Mouse (Mus musculus): ENCODE data around the gene Mrgpra6. TPM values are rescaled to one million over a fixed set of nuclear protein-coding genes. Genes with fewer than 3 reads are reported as not detected.

The Mrgpra6 gene
- not detected in 2 replicates for polyA plus RNA-seq (2015; fragmentation: Nextera tagmentation; extraction: Ambion mirVana)

DNA sequence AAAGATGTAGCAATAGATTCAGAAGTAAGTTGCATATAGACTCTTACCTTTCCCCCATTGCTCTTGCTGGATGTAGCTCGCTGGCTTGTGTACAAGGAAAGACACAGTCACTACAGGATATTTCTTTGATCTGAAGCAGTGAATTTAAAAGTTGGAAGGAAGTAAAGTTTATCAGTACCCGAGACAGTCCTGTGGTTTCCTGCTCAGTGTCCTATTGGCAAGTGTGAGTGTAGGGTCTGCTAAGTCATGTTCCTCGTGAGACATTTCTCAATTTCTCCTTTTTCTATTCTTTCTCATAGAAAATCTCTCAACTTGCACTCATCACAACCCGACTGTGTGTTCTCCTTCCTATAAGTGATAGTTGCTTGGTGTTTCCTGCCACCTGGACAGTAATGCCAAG lies at the start of gene Mrgpra6:
TSS of gene Mrgpra6 (minus strand) at position 91 of the 400 bp plus-strand sequence.
- Histone ChIP-seq H3K9ac (ENCODE audit: low read depth, low read length) (no peak within 1 kb of the TSS), H3K4me1 (ENCODE audit: control insufficient read depth, insufficient read depth, low read length) (no peaks in the 10 kb centered on the region), H3K27ac (ENCODE audit: low read length) (no peak within 1 kb of the TSS), H3K9me3 (ENCODE audit: control insufficient read depth, low read length) (no peaks in the 10 kb centered on the region), H3K4me2 (ENCODE audit: low read depth, low read length) (no peak within 1 kb of the TSS), H3K27me3 (replicated peaks; ENCODE audit: control insufficient read depth, insufficient read depth, low read length) (no peaks in the 10 kb centered on the region), H3K4me3 (ENCODE audit: low read length) (no peak within 1 kb of the TSS), H3K36me3 (ENCODE audit: control insufficient read depth, insufficient read depth, low read length) (no peaks in the 10 kb centered on the region)
- no peak for ATAC-seq
- 67% methylated on average over 4 of the region's 4 CpGs for WGBS

DNA sequence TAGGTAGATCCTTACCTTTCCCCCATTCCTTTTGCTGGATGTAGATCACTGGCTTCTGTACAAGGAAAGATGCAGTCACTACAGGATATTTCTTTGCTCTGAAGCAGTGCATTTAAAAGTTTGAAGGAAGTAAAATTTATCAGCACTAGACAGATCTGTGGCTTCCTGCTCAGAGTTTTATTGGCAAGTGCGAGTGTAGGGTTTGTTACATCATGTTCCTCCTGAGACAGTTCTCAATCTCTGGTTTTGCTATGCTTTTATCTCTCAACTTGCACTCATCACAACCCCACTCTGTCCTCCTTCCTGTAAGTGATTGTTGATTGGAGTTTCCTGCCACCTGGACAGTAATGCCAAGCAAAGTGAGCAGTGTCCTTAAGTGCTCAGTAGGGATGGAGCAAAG lies 48.0 kb upstream of the Mrgpra6 start, which contains the start of gene Mrgpra9:
TSS of gene Mrgpra9 (minus strand) at position 79 of the 400 bp plus-strand sequence.
- no peak within 1 kb of the TSS for H3K4me3 ChIP-seq (ENCODE audit: low read length)
- no peaks in the 10 kb centered on the region for H3K36me3 ChIP-seq (ENCODE audit: control insufficient read depth, insufficient read depth, low read length)
- H3K4me2 ChIP-seq (ENCODE audit: low read depth, low read length) = no peak within 1 kb of the TSS
- WGBS = 70% methylated on average over 1 of the region's 1 CpGs
- no peaks in the 10 kb centered on the region for H3K4me1 ChIP-seq (ENCODE audit: control insufficient read depth, insufficient read depth, low read length)
- H3K27me3 ChIP-seq (replicated peaks; ENCODE audit: control insufficient read depth, insufficient read depth, low read length) = no peaks in the 10 kb centered on the region
- no peak within 1 kb of the TSS for H3K27ac ChIP-seq (ENCODE audit: low read length)
- H3K9me3 ChIP-seq (ENCODE audit: control insufficient read depth, low read length) = no peaks in the 10 kb centered on the region
- no peak within 1 kb of the TSS for H3K9ac ChIP-seq (ENCODE audit: low read depth, low read length)
- no peak for ATAC-seq

DNA sequence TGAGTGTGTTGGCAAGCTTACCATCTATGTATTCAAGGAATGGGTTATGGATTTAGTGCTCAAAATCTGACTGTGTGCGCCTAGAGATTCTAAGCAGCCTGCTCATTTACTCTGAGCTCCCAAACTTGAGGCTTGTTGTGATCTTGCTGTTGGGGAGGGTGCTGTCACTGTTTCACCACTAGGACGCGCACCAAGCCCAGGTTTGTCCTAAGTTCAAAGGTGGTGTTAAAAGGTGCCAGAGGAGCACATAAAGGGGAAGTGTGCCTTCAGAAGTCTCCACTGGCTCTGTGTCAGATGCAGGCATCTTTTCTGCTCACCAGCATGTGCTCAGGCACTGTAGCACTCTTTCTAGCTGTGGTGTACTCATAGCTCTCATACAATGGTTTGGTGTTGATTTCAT lies 39.9 kb upstream of the Mrgpra6 start:
- Histone ChIP-seq H3K27me3 (replicated peaks; ENCODE audit: control insufficient read depth, insufficient read depth, low read length) (no peaks in the 10 kb centered on the region), H3K4me2 (ENCODE audit: low read depth, low read length) (no peak overlapping the region), H3K4me1 (ENCODE audit: control insufficient read depth, insufficient read depth, low read length) (no peaks in the 10 kb centered on the region), H3K27ac (ENCODE audit: low read length) (no peak overlapping the region), H3K36me3 (ENCODE audit: control insufficient read depth, insufficient read depth, low read length) (no peaks in the 10 kb centered on the region), H3K4me3 (ENCODE audit: low read length) (no peak overlapping the region), H3K9ac (ENCODE audit: low read depth, low read length) (no peak overlapping the region), H3K9me3 (ENCODE audit: control insufficient read depth, low read length) (no peaks in the 10 kb centered on the region)
- ATAC-seq = no peak
- 71% methylated on average over 3 of the region's 3 CpGs for WGBS

DNA sequence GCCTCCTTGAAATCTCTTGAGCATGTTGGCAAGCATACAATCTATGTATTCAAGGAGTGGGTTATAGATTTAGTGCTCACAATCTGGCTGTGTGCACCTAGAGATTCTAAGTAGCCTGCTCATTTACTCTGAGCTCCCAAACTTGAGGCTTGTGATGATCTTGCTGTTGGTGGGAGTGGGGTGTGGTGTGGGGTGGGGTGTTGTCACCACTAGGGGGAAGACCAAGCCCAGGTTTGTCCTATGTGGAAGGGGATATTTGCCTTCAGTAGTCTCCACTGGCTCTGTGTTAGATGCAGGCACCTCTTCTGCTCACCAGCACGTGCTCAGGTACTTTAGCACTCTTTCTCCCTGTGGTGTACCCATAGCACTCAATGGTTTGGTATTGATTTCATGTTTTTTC lies 9.4 kb downstream of the Mrgpra6 start:
- 41% methylated on average over 1 of the region's 1 CpGs for WGBS

DNA sequence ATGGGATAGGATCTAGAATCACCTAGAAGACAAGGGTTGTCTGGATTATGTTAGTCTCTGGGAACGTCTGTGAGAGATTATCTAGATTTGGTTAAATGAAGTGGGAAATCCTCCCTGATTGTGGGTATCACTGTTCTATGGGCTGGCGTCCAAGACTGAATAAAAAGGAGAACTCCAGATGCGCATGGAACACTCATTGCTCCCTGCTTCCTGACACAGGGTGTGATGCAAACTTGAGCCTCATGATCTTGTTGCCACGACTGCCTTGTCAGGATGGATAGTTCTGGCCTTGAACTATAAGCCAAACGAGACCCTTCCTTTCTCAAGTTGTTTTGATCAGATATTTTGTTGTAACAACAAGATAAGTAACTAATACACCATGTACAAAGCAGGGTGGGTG lies 33.9 kb downstream of the Mrgpra6 start:
- H3K9ac ChIP-seq (ENCODE audit: low read depth, low read length) = no peak overlapping the region
- no peak overlapping the region for H3K4me2 ChIP-seq (ENCODE audit: low read depth, low read length)
- 67% methylated on average over 5 of the region's 5 CpGs for WGBS
- H3K9me3 ChIP-seq (ENCODE audit: control insufficient read depth, low read length) = no peaks in the 10 kb centered on the region
- no peak overlapping the region for H3K4me3 ChIP-seq (ENCODE audit: low read length)
- no peaks in the 10 kb centered on the region for H3K4me1 ChIP-seq (ENCODE audit: control insufficient read depth, insufficient read depth, low read length)
- no peaks in the 10 kb centered on the region for H3K36me3 ChIP-seq (ENCODE audit: control insufficient read depth, insufficient read depth, low read length)
- H3K27me3 ChIP-seq (replicated peaks; ENCODE audit: control insufficient read depth, insufficient read depth, low read length) = no peaks in the 10 kb centered on the region
- ATAC-seq = no peak
- no peak overlapping the region for H3K27ac ChIP-seq (ENCODE audit: low read length)

More for the DNA sequence above, 9.4 kb downstream of the Mrgpra6 start:
- Histone ChIP-seq H3K36me3 (ENCODE audit: control insufficient read depth, insufficient read depth, low read length) (no peaks in the 10 kb centered on the region), H3K27ac (ENCODE audit: low read length) (no peak overlapping the region), H3K27me3 (replicated peaks; ENCODE audit: control insufficient read depth, insufficient read depth, low read length) (no peaks in the 10 kb centered on the region), H3K4me1 (ENCODE audit: control insufficient read depth, insufficient read depth, low read length) (no peaks in the 10 kb centered on the region), H3K9me3 (ENCODE audit: control insufficient read depth, low read length) (no peaks in the 10 kb centered on the region), H3K4me3 (ENCODE audit: low read length) (no peak overlapping the region), H3K9ac (ENCODE audit: low read depth, low read length) (no peak overlapping the region), H3K4me2 (ENCODE audit: low read depth, low read length) (no peak overlapping the region)
- no peak for ATAC-seq

DNA sequence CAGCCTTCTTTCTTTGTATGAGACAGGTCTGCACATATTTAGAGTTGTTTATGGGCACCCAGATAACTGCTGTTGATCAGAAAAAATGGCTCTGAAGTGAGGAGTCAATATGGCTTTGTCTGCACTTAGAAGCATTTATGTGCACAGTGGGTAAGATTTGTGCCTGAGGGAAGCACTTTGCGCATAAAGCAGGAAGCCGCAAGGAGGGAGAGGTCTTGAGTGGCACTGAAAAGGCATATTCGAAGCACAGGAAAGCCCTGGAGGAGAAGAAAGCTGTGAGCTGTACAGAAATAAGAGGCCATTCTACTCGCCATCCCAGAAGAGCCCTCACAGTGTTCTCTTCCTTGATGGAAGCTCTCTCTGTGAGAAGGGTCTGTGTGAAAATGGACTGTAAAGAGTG lies 39.7 kb downstream of the Mrgpra6 start:
- Histone ChIP-seq H3K4me2 (ENCODE audit: low read depth, low read length) (no peak overlapping the region), H3K4me1 (ENCODE audit: control insufficient read depth, insufficient read depth, low read length) (no peaks in the 10 kb centered on the region), H3K4me3 (ENCODE audit: low read length) (no peak overlapping the region), H3K27ac (ENCODE audit: low read length) (no peak overlapping the region), H3K27me3 (replicated peaks; ENCODE audit: control insufficient read depth, insufficient read depth, low read length) (no peaks in the 10 kb centered on the region), H3K9ac (ENCODE audit: low read depth, low read length) (no peak overlapping the region), H3K9me3 (ENCODE audit: control insufficient read depth, low read length) (no peaks in the 10 kb centered on the region), H3K36me3 (ENCODE audit: control insufficient read depth, insufficient read depth, low read length) (no peaks in the 10 kb centered on the region)
- WGBS = 76% methylated on average over 4 of the region's 4 CpGs
- no peak for ATAC-seq

DNA sequence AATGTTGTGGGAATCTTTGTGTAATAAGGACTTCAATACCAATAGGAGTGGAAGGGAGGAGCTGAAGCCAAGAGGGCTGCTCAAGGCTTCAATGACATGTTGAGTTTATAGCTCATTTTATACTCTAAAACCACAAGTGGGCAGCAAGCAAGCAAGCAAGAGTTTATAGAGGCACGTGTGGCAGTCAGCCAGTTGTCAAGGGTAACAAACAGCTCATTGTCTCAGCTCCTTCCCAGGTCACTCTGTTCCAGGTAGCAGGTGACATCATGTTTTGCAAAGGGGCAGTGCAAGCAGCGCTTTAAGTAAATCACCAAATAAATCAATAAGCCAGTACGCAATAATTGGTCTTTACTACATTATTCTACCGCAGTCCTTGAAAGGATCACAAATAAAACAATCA lies 41.5 kb downstream of the Mrgpra6 start:
- H3K27me3 ChIP-seq (replicated peaks; ENCODE audit: control insufficient read depth, insufficient read depth, low read length) = no peaks in the 10 kb centered on the region
- no peak for ATAC-seq
- H3K27ac ChIP-seq (ENCODE audit: low read length) = no peak overlapping the region
- no peak overlapping the region for H3K4me2 ChIP-seq (ENCODE audit: low read depth, low read length)
- no peak overlapping the region for H3K9ac ChIP-seq (ENCODE audit: low read depth, low read length)
- no peaks in the 10 kb centered on the region for H3K4me1 ChIP-seq (ENCODE audit: control insufficient read depth, insufficient read depth, low read length)
- 62% methylated on average over 4 of the region's 4 CpGs for WGBS
- no peaks in the 10 kb centered on the region for H3K36me3 ChIP-seq (ENCODE audit: control insufficient read depth, insufficient read depth, low read length)
- H3K4me3 ChIP-seq (ENCODE audit: low read length) = no peak overlapping the region
- H3K9me3 ChIP-seq (ENCODE audit: control insufficient read depth, low read length) = no peaks in the 10 kb centered on the region

DNA sequence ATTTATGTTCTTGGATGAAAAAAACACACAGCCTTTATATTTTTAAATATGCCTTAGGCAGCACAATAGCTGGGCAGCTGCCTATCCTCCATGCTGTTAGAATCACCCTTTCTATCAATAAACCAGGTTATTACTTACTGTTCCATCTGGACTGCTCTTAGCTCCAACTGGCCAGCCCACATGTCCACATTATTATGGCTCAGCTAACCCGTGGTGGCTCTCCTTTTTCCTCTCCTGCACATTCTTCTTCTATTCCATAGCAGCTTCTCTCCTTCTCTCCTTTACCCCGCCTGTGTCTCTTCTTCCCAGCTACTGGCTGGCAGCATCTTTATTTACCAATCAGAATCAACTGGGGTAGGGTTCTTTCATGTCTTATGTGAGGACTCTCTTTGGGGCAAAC lies 46.3 kb downstream of the Mrgpra6 start:
- H3K27ac ChIP-seq (ENCODE audit: low read length) = no peak overlapping the region
- no peak for ATAC-seq
- no peaks in the 10 kb centered on the region for H3K27me3 ChIP-seq (replicated peaks; ENCODE audit: control insufficient read depth, insufficient read depth, low read length)
- WGBS = 53% methylated on average over 2 of the region's 2 CpGs
- no peak overlapping the region for H3K4me3 ChIP-seq (ENCODE audit: low read length)
- H3K9me3 ChIP-seq (ENCODE audit: control insufficient read depth, low read length) = no peaks in the 10 kb centered on the region
- H3K36me3 ChIP-seq (ENCODE audit: control insufficient read depth, insufficient read depth, low read length) = no peaks in the 10 kb centered on the region
- H3K4me2 ChIP-seq (ENCODE audit: low read depth, low read length) = no peak overlapping the region
- H3K9ac ChIP-seq (ENCODE audit: low read depth, low read length) = no peak overlapping the region
- H3K4me1 ChIP-seq (ENCODE audit: control insufficient read depth, insufficient read depth, low read length) = no peaks in the 10 kb centered on the region

DNA sequence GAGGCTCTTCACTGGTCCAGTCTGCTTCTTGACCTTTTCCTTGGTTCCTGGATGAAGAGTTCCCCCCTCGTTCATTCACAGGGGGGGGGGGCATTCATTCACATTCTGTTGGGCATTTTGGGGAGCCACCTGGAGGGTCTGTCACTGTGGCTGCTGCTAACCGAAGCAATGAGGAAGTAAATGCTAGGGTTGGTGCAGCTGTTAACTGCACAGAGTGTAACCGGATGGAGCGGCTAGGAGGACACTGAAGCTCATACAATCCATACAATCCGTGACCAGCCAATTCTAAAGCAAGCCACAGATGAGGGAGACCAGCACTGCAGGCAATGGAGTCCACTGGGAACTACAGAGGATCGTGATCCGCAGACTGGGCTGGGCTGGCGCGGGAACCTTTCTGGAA lies 47.0 kb downstream of the Mrgpra6 start:
- no peak for ATAC-seq
- H3K4me1 ChIP-seq (ENCODE audit: control insufficient read depth, insufficient read depth, low read length) = no peaks in the 10 kb centered on the region
- H3K9me3 ChIP-seq (ENCODE audit: control insufficient read depth, low read length) = no peaks in the 10 kb centered on the region
- H3K27ac ChIP-seq (ENCODE audit: low read length) = no peak overlapping the region
- H3K4me2 ChIP-seq (ENCODE audit: low read depth, low read length) = no peak overlapping the region
- H3K27me3 ChIP-seq (replicated peaks; ENCODE audit: control insufficient read depth, insufficient read depth, low read length) = no peaks in the 10 kb centered on the region
- H3K9ac ChIP-seq (ENCODE audit: low read depth, low read length) = no peak overlapping the region
- no peak overlapping the region for H3K4me3 ChIP-seq (ENCODE audit: low read length)
- WGBS = 82% methylated on average over 9 of the region's 9 CpGs
- H3K36me3 ChIP-seq (ENCODE audit: control insufficient read depth, insufficient read depth, low read length) = no peaks in the 10 kb centered on the region

DNA sequence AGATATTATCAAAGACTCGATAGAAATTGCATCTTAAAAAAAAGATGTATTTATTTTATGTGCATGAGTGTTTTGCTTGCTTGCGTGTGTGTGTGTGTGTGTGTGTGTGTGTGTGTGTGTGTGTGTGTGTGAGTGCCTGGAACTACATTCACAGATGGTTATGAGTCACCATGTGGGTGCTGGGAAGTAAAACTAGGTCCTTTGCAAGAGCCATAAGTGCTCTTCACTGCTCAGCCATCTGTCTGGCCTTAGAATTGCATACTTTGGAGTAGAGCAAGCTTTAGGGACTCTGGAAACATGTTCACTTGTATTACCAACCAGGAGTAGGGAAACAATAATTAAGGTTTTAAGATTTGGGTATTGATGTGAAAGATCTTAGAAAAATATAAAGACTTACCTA lies 48.9 kb downstream of the Mrgpra6 start:
- H3K4me3 ChIP-seq (ENCODE audit: low read length) = no peak overlapping the region
- no peaks in the 10 kb centered on the region for H3K36me3 ChIP-seq (ENCODE audit: control insufficient read depth, insufficient read depth, low read length)
- no peaks in the 10 kb centered on the region for H3K4me1 ChIP-seq (ENCODE audit: control insufficient read depth, insufficient read depth, low read length)
- H3K9me3 ChIP-seq (ENCODE audit: control insufficient read depth, low read length) = no peaks in the 10 kb centered on the region
- no peaks in the 10 kb centered on the region for H3K27me3 ChIP-seq (replicated peaks; ENCODE audit: control insufficient read depth, insufficient read depth, low read length)
- H3K4me2 ChIP-seq (ENCODE audit: low read depth, low read length) = no peak overlapping the region
- WGBS = 93% methylated on average over 2 of the region's 2 CpGs
- H3K27ac ChIP-seq (ENCODE audit: low read length) = no peak overlapping the region
- no peak overlapping the region for H3K9ac ChIP-seq (ENCODE audit: low read depth, low read length)
- ATAC-seq = no peak
